Mouse (Mus musculus) forebrain, embryonic 15.5 days (tissue): Measurements from ENCODE around the gene Gm1043. TPM values are rescaled to one million over a fixed set of nuclear protein-coding genes. Genes with fewer than 3 reads are reported as not detected.

Experiments
- ATAC-seq: fragments of 200-750 bp; cut with Nextera tagmentation; replicated peaks from 2 replicates; pipeline ENCODE4 v1.8.0; 2017; ENCODE audit warnings: mild to moderate bottlenecking, moderate TSS enrichment, moderate library complexity
- H3K27ac ChIP-seq: fragments of 300-500 bp; sonication (generic); replicated peaks from 2 replicates; pipeline ENCODE4 v1.5.1; 2015; ENCODE audit warnings: mild to moderate bottlenecking, inconsistent platforms
- H3K27me3 ChIP-seq: fragments of 300-500 bp; sonication (generic); 2 replicates; pipeline ENCODE4 v1.6.1; 2015; ENCODE audit warnings: inconsistent platforms
- H3K36me3 ChIP-seq: fragments of 300-500 bp; sonication (generic); 2 replicates; pipeline ENCODE4 v1.6.1; 2015; ENCODE audit warnings: mild to moderate bottlenecking, inconsistent platforms
- H3K4me1 ChIP-seq: fragments of 300-500 bp; sonication (generic); 2 replicates; pipeline ENCODE4 v1.6.1; 2015; ENCODE audit warnings: inconsistent platforms
- H3K4me2 ChIP-seq: fragments of 300-500 bp; sonication (generic); replicated peaks from 2 replicates; pipeline ENCODE4 v1.6.1; 2015; ENCODE audit warnings: mild to moderate bottlenecking, inconsistent platforms
- H3K4me3 ChIP-seq: fragments of 300-500 bp; sonication (generic); 2 replicates; pipeline ENCODE4 v1.5.1; 2015; ENCODE audit warnings: mild to moderate bottlenecking, inconsistent platforms
- H3K9ac ChIP-seq: fragments of 300-500 bp; sonication (generic); replicated peaks from 2 replicates; pipeline ENCODE4 v1.6.1; 2015; ENCODE audit warnings: mild to moderate bottlenecking, inconsistent platforms
- H3K9me3 ChIP-seq: fragments of 300-500 bp; sonication (generic); 2 replicates; pipeline ENCODE4 v1.6.1; 2016; ENCODE audit warnings: inconsistent platforms
- WGBS: fragments of 180-500 bp; shearing (Covaris S2); methylation state at CpG from one replicate; pipeline ENCODE4 v1.1.7; 2015; ENCODE audit warnings: mixed read lengths; 5-methylcytosine and 5-hydroxymethylcytosine counted together
- polyA plus RNA-seq: library from polyadenylated mRNA; unstranded; fragments of >200 nt; fragmentation: Nextera tagmentation; extraction: Ambion mirVana; gene quantifications from 2 replicates; pipeline ENCODE4 v1.2.1, GENCODE M21; 2015

Gene Gm1043
- polyA plus RNA-seq, 1 experiment from 2014 or later, result 2.3 TPM

- Histone ChIP-seq H3K9me3 (no peaks in the 10 kb centered on the region), H3K9ac (peak overlapping the region; percentile 93), H3K4me1 (peaks cover 48% of the 10 kb centered on the region), H3K27ac (peak overlapping the region; percentile 44), H3K27me3 (peaks cover 30% of the 10 kb centered on the region), H3K4me2 (peak overlapping the region; percentile 61), H3K4me3 (peak overlapping the region; percentile 78), H3K36me3 (no peaks in the 10 kb centered on the region)
- WGBS, result 10% methylated on average over 44 of the region's 44 CpGs
- no peak for ATAC-seq
Observed at GRCm38 (mm10) chr5:37242360-37243168, 157.4 kb downstream of the Gm1043 start.

DNA sequence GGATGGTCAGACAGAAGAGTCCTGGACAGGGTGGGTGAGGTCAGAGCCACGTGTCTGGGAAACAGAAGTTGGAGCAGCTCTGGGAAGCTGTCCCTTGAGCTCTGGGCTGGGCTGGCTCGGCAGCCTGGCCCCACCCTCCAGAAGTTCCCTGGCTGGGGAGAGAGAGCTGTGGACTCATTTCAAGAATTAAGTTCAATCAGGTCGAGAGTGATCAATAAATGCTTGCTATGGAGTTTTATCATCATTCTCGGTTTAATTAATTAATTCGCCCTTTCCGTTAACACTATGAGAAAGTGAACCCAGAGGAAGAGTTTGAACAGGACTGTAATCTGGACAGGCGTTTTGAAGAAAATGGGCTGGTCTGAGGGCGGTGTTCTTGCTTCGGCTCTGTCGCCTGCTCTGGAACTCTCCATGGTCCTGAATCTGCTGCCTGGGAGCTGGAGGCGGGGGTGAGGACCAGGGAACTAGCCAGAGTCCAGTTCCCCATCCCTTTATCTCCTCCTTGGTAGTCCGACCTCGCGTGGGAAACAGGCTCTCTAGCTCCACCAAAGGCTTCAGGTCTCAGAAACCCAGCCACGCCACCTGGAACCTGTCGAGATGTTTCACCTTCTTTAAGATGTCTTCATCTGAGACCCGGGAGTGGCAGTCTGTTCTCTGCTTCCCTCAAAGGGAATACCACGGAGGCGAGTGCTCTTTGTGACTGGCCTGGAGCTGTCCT, 158.2 kb downstream of the Gm1043 start:
- no peak for ATAC-seq
- Histone ChIP-seq H3K9ac (peak overlapping the region; percentile 93), H3K4me2 (peak overlapping the region; percentile 61), H3K27me3 (peaks cover 30% of the 10 kb centered on the region), H3K9me3 (no peaks in the 10 kb centered on the region), H3K27ac (peak overlapping the region; percentile 94), H3K4me1 (peaks cover 56% of the 10 kb centered on the region), H3K4me3 (peak overlapping the region; percentile 78), H3K36me3 (no peaks in the 10 kb centered on the region)
- 1% methylated on average over 19 of the region's 19 CpGs for WGBS

- peaks cover 30% of the 10 kb centered on the region for H3K27me3 ChIP-seq
- H3K9me3 ChIP-seq, result no peaks in the 10 kb centered on the region
- peak overlapping the region; percentile 61 for H3K4me2 ChIP-seq
- ATAC-seq, result peak; percentile 11; the same call in 1 of the 2 replicates
- H3K36me3 ChIP-seq, result no peaks in the 10 kb centered on the region
- H3K27ac ChIP-seq, result peak overlapping the region; percentile 94
- 3% methylated on average over 13 of the region's 13 CpGs for WGBS
- peaks cover 64% of the 10 kb centered on the region for H3K4me1 ChIP-seq
- peak overlapping the region; percentile 93 for H3K9ac ChIP-seq
- peak overlapping the region; percentile 78 for H3K4me3 ChIP-seq
Observed at GRCm38 (mm10) chr5:37244161-37244560, 159.0 kb downstream of the Gm1043 start.

- H3K9me3 ChIP-seq, result no peaks in the 10 kb centered on the region
- peak overlapping the region; percentile 78 for H3K4me3 ChIP-seq
- H3K36me3 ChIP-seq, result no peaks in the 10 kb centered on the region
- peak overlapping the region; percentile 61 for H3K4me2 ChIP-seq
- peaks cover 25% of the 10 kb centered on the region for H3K27me3 ChIP-seq
- H3K27ac ChIP-seq, result peak overlapping the region; percentile 94
- H3K4me1 ChIP-seq, result peaks cover 70% of the 10 kb centered on the region
- no peak for ATAC-seq
- 40% methylated on average over 9 of the region's 9 CpGs for WGBS
- peak overlapping the region; percentile 93 for H3K9ac ChIP-seq
Observed at GRCm38 (mm10) chr5:37244666-37245242, 159.6 kb downstream of the Gm1043 start.

DNA sequence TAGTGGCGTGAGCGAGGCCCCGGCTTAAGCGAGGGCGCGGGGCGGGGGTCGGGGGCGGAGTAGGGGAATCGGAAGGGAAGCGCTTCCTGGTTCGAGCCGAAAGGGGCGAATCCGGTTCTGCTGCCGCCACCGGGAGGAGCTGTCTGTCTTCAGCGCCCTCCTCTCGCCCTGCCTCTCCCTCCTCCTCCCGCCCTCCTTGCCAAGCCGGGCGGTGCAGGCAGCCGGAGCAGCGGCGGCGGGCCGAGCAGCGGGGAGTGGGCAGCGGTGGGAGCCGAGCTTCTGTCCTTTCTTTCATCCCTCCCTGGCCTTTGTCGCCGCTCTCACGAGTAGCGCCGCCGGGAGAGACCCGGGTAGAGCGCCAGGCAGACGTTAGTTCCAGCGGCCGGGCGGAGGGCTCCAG, 160.5 kb downstream of the Gm1043 start:
- Histone ChIP-seq H3K9me3 (no peaks in the 10 kb centered on the region), H3K27ac (peak overlapping the region; percentile 94), H3K9ac (peak overlapping the region; percentile 93), H3K36me3 (no peaks in the 10 kb centered on the region), H3K27me3 (peaks cover 16% of the 10 kb centered on the region), H3K4me3 (peak overlapping the region; percentile 78), H3K4me1 (peaks cover 77% of the 10 kb centered on the region), H3K4me2 (peak overlapping the region; percentile 61)
- peak; percentile 74 for ATAC-seq
- WGBS, result under 1% methylated on average over 41 of the region's 42 CpGs

- under 1% methylated on average over 37 of the region's 37 CpGs for WGBS
- H3K4me3 ChIP-seq, result peak overlapping the region; percentile 78
- peak overlapping the region; percentile 61 for H3K4me2 ChIP-seq
- H3K4me1 ChIP-seq, result peaks cover 78% of the 10 kb centered on the region
- H3K36me3 ChIP-seq, result no peaks in the 10 kb centered on the region
- H3K9me3 ChIP-seq, result no peaks in the 10 kb centered on the region
- ATAC-seq, result peak; percentile 57
- peak overlapping the region; percentile 93 for H3K9ac ChIP-seq
- peak overlapping the region; percentile 94 for H3K27ac ChIP-seq
- H3K27me3 ChIP-seq, result peaks cover 14% of the 10 kb centered on the region; the same call in 1 of the 2 replicates
Observed at GRCm38 (mm10) chr5:37246138-37246910, 161.2 kb downstream of the Gm1043 start.

DNA sequence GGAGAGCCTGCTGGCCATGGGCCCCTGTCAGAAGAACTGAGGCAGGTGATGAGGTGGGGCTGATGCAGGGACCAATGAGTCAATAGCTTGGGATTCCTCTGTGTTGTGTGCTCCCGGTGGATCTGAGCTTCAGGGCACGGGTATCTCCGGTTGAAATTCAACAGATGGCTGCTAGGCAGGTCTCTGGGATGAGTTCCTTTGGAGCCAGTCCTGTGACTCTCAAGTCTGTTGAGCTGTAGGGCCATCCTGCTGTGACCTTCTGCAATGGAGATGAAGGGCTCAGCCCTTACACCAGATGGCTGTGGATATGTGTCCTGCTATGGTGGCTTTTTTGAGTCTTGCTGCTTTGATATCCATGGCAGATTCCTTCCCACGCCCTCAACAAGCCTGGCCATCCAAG, 162.3 kb downstream of the Gm1043 start:
- WGBS, result 47% methylated on average over 4 of the region's 4 CpGs
- Histone ChIP-seq H3K27ac (peak overlapping the region; percentile 94), H3K4me2 (peak overlapping the region; percentile 61), H3K4me3 (peak overlapping the region; percentile 78), H3K27me3 (peaks cover 11% of the 10 kb centered on the region; the same call in 1 of the 2 replicates), H3K4me1 (peaks cover 81% of the 10 kb centered on the region), H3K9me3 (no peaks in the 10 kb centered on the region), H3K36me3 (no peaks in the 10 kb centered on the region), H3K9ac (peak overlapping the region; percentile 49)
- ATAC-seq, result no peak

- peak overlapping the region; percentile 78 for H3K4me3 ChIP-seq
- ATAC-seq, result no peak
- 0 out of 2 replicates have a peak overlapping the region, but pooled peaks have one; percentile 11 for H3K27ac ChIP-seq
- peaks cover 73% of the 10 kb centered on the region for H3K4me1 ChIP-seq
- 76% methylated on average over 3 of the region's 3 CpGs for WGBS
- no peaks in the 10 kb centered on the region for H3K36me3 ChIP-seq
- no peaks in the 10 kb centered on the region for H3K9me3 ChIP-seq
- H3K9ac ChIP-seq, result 0 out of 2 replicates have a peak overlapping the region, but pooled peaks have one; percentile 6
- H3K4me2 ChIP-seq, result peak overlapping the region; percentile 61
- no peaks in the 10 kb centered on the region for H3K27me3 ChIP-seq
Observed at GRCm38 (mm10) chr5:37248870-37249269, 163.7 kb downstream of the Gm1043 start.

DNA sequence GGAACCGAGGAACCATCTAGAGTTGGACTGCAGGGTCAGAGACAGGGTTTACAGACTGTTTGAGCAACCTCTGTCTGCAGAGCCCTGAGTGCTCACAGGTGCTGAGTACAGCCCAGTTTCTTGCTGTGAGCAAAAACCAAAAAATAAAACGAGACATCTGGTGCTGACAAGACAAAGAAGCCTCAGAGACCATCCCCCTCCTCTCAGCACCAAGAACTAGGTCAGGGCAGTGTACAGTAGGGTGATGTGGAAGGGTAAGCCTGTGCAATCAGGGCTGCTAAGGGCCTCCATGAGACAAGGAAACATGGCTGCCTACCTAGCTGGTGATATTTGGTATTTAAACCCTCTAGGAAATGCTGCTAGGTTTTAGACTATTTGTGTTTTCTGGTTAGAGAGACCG, 166.4 kb downstream of the Gm1043 start:
- Histone ChIP-seq H3K27ac (no peak overlapping the region), H3K4me2 (no peak overlapping the region; the same call in 1 of the 2 replicates), H3K27me3 (no peaks in the 10 kb centered on the region), H3K4me3 (no peak overlapping the region), H3K36me3 (no peaks in the 10 kb centered on the region), H3K4me1 (peaks cover 81% of the 10 kb centered on the region), H3K9ac (no peak overlapping the region), H3K9me3 (no peaks in the 10 kb centered on the region)
- WGBS, result 78% methylated on average over 3 of the region's 3 CpGs
- ATAC-seq, result no peak

GRCm38 (mm10) chr5:37252101-37252804, 167.1 kb downstream of the Gm1043 start:
- Histone ChIP-seq H3K9me3 (no peaks in the 10 kb centered on the region), H3K4me3 (no peak overlapping the region), H3K9ac (no peak overlapping the region), H3K4me1 (peaks cover 87% of the 10 kb centered on the region), H3K27ac (no peak overlapping the region), H3K27me3 (no peaks in the 10 kb centered on the region), H3K36me3 (no peaks in the 10 kb centered on the region), H3K4me2 (no peak overlapping the region)
- 85% methylated on average over 9 of the region's 9 CpGs for WGBS
- ATAC-seq, result no peak

- Histone ChIP-seq H3K4me2 (no peak overlapping the region), H3K9me3 (no peaks in the 10 kb centered on the region), H3K4me3 (no peak overlapping the region), H3K36me3 (no peaks in the 10 kb centered on the region), H3K4me1 (peaks cover 85% of the 10 kb centered on the region), H3K9ac (no peak overlapping the region), H3K27me3 (no peaks in the 10 kb centered on the region), H3K27ac (no peak overlapping the region)
- ATAC-seq, result no peak
- WGBS, result 65% methylated on average over 4 of the region's 4 CpGs
Observed at GRCm38 (mm10) chr5:37254523-37254922, 169.4 kb downstream of the Gm1043 start.
